Mouse (Mus musculus) olfactory bulb, adult 2 months (tissue): Measurements from ENCODE around the gene Ldb2.

Source experiments
- CTCF ChIP-seq: fragments of 200-500 bp; IDR thresholded peaks from 2 replicates; pipeline ENCODE4 v1.5.1; 2012; ENCODE audit warnings: low read depth, mild to moderate bottlenecking, low read length, moderate library complexity; ENCODE audit not compliant: insufficient read depth
- POLR2A ChIP-seq: fragments of 200-500 bp; IDR thresholded peaks from 2 replicates; pipeline ENCODE4 v1.6.1; 2012; ENCODE audit warnings: mild to moderate bottlenecking, low read depth, low read length, moderate library complexity; ENCODE audit not compliant: insufficient read depth

- TF ChIP-seq POLR2A = no peak
- TF ChIP-seq CTCF = no peak
These were observed 381 bp upstream of the Ldb2 start for GRCm38 (mm10) chr5:44799861-44800260.
